Mouse (Mus musculus): ENCODE results near the gene Trim44.

Gene Trim44

GRCm38 (mm10) chr2:102407363-102408184 is at the start of gene Trim44:
Gene Trim44 (minus strand): TSS chr2:102407828.
- peak; percentile 60 for DNase-seq (ENCODE audit: inconsistent ontology term)

GRCm38 (mm10) chr2:102455126-102455525 is 47.5 kb upstream of the Trim44 start:
- DNase-seq (ENCODE audit: inconsistent ontology term): no peak

DNA sequence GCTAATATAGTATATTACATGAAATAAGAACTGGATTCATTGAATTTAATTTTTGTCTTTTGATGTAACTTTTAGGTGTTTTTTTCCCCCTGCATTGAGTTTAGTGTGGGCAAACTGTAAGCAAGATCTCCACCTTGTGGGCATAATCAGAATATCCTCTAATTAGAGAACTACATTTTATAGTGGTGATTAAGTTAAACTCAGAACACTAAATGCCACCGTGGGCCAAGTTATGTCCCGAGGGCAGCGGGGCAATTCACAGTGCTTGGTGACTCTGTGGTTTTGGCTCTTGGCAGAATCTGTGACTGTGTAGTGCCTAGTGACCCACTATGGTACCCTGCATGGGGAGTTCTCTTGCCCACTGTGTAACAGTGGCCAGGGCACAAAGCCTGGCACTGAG is 45.8 kb upstream of the Trim44 start:
- peak; percentile 83 for DNase-seq (ENCODE audit: inconsistent ontology term)

- no peak for DNase-seq (ENCODE audit: inconsistent ontology term)
These were observed 44.3 kb upstream of the Trim44 start, which contains the start of gene Fjx1 for GRCm38 (mm10) chr2:102451671-102452549. Gene Fjx1 (minus strand): TSS chr2:102452499.

GRCm38 (mm10) chr2:102450761-102451670 is 43.4 kb upstream of the Trim44 start:
- DNase-seq (ENCODE audit: inconsistent ontology term): peak; percentile 71

GRCm38 (mm10) chr2:102450248-102450760 is 42.7 kb upstream of the Trim44 start:
- DNase-seq (ENCODE audit: inconsistent ontology term): peak; percentile 72

GRCm38 (mm10) chr2:102449630-102450247 is 42.1 kb upstream of the Trim44 start:
- peak; percentile 56 for DNase-seq (ENCODE audit: inconsistent ontology term)

DNA sequence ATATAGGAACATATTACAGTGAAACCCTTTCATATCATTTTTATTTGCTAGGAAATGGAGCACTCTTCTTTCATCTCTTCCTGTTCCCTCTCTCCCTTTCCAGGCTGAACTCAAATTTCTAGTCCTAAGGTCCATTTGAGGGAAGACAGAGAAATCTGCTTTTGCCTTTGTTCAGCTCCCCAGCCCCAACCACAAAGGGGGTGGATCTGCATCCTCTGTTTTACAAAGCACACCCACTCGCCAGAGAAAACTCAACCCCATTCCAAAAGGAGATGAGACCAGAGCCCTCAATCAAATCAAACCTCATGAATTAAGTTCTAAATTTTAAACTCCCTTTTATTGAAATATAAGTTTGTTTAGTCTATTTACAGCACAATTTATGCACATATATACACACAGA is 41.4 kb upstream of the Trim44 start:
- DNase-seq (ENCODE audit: inconsistent ontology term): peak; percentile 6

- peak; percentile 70 for DNase-seq (ENCODE audit: inconsistent ontology term)
These were observed 40.2 kb upstream of the Trim44 start for GRCm38 (mm10) chr2:102447831-102448230.

DNA sequence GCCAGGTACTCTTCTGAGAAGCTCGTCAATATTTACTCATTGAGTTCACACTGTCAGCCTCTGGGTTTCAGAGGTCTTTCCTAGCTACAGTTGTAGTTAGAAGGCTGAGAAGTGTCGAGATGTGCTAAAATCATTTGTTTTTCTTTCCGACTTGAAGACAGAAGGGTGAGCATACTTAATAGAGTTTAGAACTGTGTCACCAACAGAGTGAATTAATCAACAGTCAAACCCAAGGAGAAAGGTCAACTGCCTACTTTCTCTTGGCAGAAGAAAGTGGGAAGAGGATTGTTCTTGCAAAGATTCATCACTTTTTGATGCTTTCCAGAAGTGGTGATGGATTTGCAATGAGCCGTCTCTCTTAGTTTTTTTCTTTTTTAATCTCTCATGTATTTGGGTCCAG is 39.2 kb upstream of the Trim44 start:
- no peak for DNase-seq (ENCODE audit: inconsistent ontology term)

GRCm38 (mm10) chr2:102437357-102438030 is 29.9 kb upstream of the Trim44 start:
- no peak for DNase-seq (ENCODE audit: inconsistent ontology term)

DNA sequence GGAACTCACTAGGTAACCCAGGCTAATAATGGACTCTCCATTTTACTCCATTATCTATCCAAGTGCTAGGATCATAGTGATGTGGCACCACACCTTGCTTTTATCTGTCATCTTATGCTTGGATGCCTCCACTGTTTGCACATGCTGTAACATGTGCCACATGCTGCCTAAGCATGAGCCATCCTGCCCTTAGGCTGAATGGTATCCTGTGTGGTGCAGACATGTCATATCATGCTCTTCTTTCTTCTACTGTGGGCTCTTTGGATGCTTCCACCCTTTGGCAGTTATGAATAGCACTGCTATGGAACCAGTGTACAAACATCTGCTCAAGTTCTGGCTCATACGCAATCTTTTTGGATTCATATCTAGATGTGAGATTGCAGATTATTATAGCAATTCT is 26.3 kb upstream of the Trim44 start:
- DNase-seq (ENCODE audit: inconsistent ontology term): no peak

DNA sequence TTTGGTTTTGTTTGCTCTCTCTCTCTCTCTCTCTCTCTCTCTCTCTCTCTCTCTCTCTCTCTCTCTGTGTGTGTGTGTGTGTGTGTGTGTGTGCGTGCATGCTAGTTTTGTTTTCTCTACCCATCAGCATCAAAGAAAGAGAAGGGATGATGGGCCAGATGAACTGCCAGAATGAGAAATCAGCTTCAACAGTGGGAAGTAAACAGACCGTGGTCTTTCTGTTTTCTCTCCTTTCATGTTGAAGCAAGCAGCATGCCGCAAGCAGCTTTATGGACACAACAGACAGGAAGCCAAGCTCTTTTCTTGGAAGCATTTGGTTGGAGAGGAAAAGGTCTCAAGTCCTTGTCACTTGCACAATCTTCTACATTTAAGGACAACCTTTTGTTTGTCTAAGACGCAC is 23.5 kb upstream of the Trim44 start:
- no peak for DNase-seq (ENCODE audit: inconsistent ontology term)

- DNase-seq (ENCODE audit: inconsistent ontology term): no peak
These were observed 20.3 kb upstream of the Trim44 start for GRCm38 (mm10) chr2:102427974-102428373.

- no peak for DNase-seq (ENCODE audit: inconsistent ontology term)
These were observed 18.8 kb upstream of the Trim44 start for GRCm38 (mm10) chr2:102426434-102426833.

- DNase-seq (ENCODE audit: inconsistent ontology term): no peak
These were observed 8.6 kb upstream of the Trim44 start for GRCm38 (mm10) chr2:102416149-102416743.

DNA sequence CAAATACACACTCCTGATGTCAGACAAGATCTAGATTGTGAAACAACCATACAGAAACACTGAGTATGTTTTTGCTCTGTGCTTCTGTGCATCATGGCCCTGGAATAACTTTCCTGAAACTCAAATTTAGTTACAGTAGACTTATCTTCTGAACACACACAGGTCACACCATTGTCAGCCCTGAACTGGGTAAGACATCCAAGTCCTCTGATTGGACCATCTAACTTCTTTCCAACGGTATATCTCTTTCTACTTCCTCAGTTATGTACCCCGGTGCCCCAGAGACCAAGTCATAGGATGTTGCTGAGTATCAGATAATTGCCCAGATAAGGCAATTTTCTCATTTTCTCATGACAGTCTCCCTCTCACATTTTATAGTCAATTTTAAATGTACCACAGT is 5.1 kb upstream of the Trim44 start:
- DNase-seq (ENCODE audit: inconsistent ontology term): no peak

GRCm38 (mm10) chr2:102410615-102411014 is 3.0 kb upstream of the Trim44 start:
- no peak for DNase-seq (ENCODE audit: inconsistent ontology term)

GRCm38 (mm10) chr2:102409741-102410140 is 2.1 kb upstream of the Trim44 start:
- no peak for DNase-seq (ENCODE audit: inconsistent ontology term)

All from Muller cell, postnatal 12 days (primary cell).